Mouse (Mus musculus): ENCODE data around the gene Irgc1. TPM values are rescaled to one million over a fixed set of nuclear protein-coding genes. Genes with fewer than 3 reads are reported as not detected.

Irgc1 gene
- total and polyA plus RNA-seq, 3 experiments: not detected

DNA sequence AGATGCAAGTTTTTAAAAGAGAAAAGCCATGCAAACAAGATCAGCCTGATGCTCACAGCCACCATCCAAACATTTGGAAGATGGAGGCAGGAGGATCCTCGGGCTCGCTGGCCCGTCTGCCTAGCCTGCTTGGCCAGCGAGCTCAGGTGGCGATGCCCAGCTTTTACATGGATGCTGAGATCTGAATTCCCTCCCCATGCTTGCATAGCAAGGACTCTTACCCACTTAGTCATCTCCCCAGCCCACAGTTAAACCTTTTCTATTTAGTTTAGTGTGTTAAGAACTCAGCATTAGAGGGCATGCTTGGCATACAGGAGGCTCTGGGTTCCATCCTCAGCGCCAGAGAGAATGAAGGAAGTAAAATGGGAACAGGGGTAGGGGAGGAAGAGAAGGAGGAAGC is 12.9 kb downstream of the Irgc1 start:
- TF ChIP-seq USF2 (IDR thresholded peaks at IDR 0.05; ENCODE audit: borderline replicate concordance in 1 of 2, insufficient read depth in 1 of 2, low read depth in 1 of 2, low read length in 2 of 2): no peak
- Histone ChIP-seq H3K4me1 (ENCODE audit: control insufficient read depth in 1 of 2, insufficient read depth in 2 of 2, low read length in 2 of 2) (peaks cover 0 to 8% of the 10 kb centered on the region in 2 experiments; a peak in 3 of 4 replicates), H3K79me2 (ENCODE audit: control insufficient read depth, insufficient read depth, low read length, poor library complexity) (no peaks in the 10 kb centered on the region), H3K4me3 (ENCODE audit: control insufficient read depth in 1 of 2, insufficient read depth in 1 of 2, low read depth in 2 of 2, low read length in 2 of 2) (no peak overlapping the region), H3K36me3 (ENCODE audit: control insufficient read depth in 1 of 2, insufficient read depth in 2 of 2, low read length in 2 of 2) (peaks cover 0 to 7% of the 10 kb centered on the region in 2 experiments; a peak in 2 of 4 replicates), H3K9me3 (replicated peaks; ENCODE audit: insufficient read depth, low read length) (no peaks in the 10 kb centered on the region), H3K27me3 (ENCODE audit: control insufficient read depth in 1 of 2, insufficient read depth in 2 of 2, low read length in 2 of 2) (no peaks in the 10 kb centered on the region), H3K27ac (ENCODE audit: control insufficient read depth, low read depth, low read length) (no peak overlapping the region), H3K9ac (ENCODE audit: control insufficient read depth, low read depth, low read length, poor library complexity, severe bottlenecking) (no peak overlapping the region)
- DNase-seq (ENCODE audit: low read depth, low spot score): no peak

- Histone ChIP-seq H3K9me3 (replicated peaks; ENCODE audit: insufficient read depth, low read length) (no peaks in the 10 kb centered on the region), H3K36me3 (ENCODE audit: control insufficient read depth in 1 of 2, insufficient read depth in 2 of 2, low read length in 2 of 2) (peaks cover 0 to 7% of the 10 kb centered on the region in 2 experiments; a peak in 2 of 4 replicates), H3K27ac (ENCODE audit: control insufficient read depth, low read depth, low read length) (no peak overlapping the region), H3K4me1 (ENCODE audit: control insufficient read depth in 1 of 2, insufficient read depth in 2 of 2, low read length in 2 of 2) (peaks cover 0 to 8% of the 10 kb centered on the region in 2 experiments; a peak in 3 of 4 replicates), H3K27me3 (ENCODE audit: control insufficient read depth in 1 of 2, insufficient read depth in 2 of 2, low read length in 2 of 2) (no peaks in the 10 kb centered on the region), H3K79me2 (ENCODE audit: control insufficient read depth, insufficient read depth, low read length, poor library complexity) (no peaks in the 10 kb centered on the region), H3K9ac (ENCODE audit: control insufficient read depth, low read depth, low read length, poor library complexity, severe bottlenecking) (no peak overlapping the region), H3K4me3 (ENCODE audit: control insufficient read depth in 1 of 2, insufficient read depth in 1 of 2, low read depth in 2 of 2, low read length in 2 of 2) (no peak overlapping the region)
- TF ChIP-seq NELFE (IDR thresholded peaks at IDR 0.05; ENCODE audit: low read depth, low read length) (no peak), MEF2A (IDR thresholded peaks at IDR 0.05; ENCODE audit: extremely low read depth, insufficient replicate concordance, low read depth, low read length, poor library complexity, severe bottlenecking) (no peak), CTCF (IDR thresholded peaks at IDR 0.05 in 2 of 3, conservative IDR thresholded peaks at IDR 0.05 in 1 of 3; ENCODE audit: control insufficient read depth in 1 of 3, insufficient read depth in 1 of 3, low read depth in 2 of 3, low read length in 3 of 3, poor library complexity in 1 of 3, severe bottlenecking in 1 of 3) (no peak), NRF1 (IDR thresholded peaks at IDR 0.05; ENCODE audit: insufficient read depth, low read depth, low read length, poor library complexity, severe bottlenecking) (no peak), POLR2A (IDR thresholded peaks at IDR 0.05; ENCODE audit: control insufficient read depth in 1 of 2, insufficient read depth in 1 of 2, low read depth in 1 of 2, low read length in 2 of 2, poor library complexity in 1 of 2) (no peak), TCF12 (IDR thresholded peaks at IDR 0.05; ENCODE audit: low read depth, low read length) (no peak), MXI1 (IDR thresholded peaks at IDR 0.05; ENCODE audit: low read depth, low read length) (no peak), KAT2A (conservative IDR thresholded peaks at IDR 0.05; ENCODE audit: low read depth, low read length) (no peak), CHD1 (IDR thresholded peaks at IDR 0.05; ENCODE audit: low read depth, low read length) (no peak)
- no peak for DNase-seq (ENCODE audit: low read depth, low spot score)
Measured at GRCm38 (mm10) chr7:24437981-24438380, 14.1 kb downstream of the Irgc1 start.

DNA sequence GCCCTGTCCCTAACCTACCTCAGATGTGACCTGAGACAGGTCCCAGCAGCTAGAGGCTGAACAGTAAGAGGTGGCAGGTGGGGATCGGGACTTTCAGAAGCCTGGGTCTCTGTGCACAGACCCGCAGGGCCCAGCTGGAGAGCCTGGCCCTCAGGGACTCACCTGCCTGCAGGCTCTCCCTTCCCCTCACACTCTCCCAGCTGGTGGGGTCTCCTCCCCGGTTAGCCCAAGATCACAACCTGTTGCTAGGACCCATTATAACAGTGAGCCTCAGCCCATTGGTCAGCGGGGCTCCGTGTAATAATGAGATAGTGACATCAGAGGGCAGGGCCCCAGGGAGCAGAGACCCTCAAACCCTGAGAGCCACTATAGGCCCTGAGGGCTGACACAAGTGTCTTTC is 16.8 kb downstream of the Irgc1 start:
- Histone ChIP-seq H3K27me3 (ENCODE audit: control insufficient read depth in 1 of 2, insufficient read depth in 2 of 2, low read length in 2 of 2) (no peaks in the 10 kb centered on the region), H3K4me1 (ENCODE audit: control insufficient read depth in 1 of 2, insufficient read depth in 2 of 2, low read length in 2 of 2) (peaks cover 0 to 5% of the 10 kb centered on the region in 2 experiments; a peak in 3 of 4 replicates), H3K9me3 (replicated peaks; ENCODE audit: insufficient read depth, low read length) (no peaks in the 10 kb centered on the region), H3K9ac (ENCODE audit: control insufficient read depth, low read depth, low read length, poor library complexity, severe bottlenecking) (no peak overlapping the region), H3K27ac (ENCODE audit: control insufficient read depth, low read depth, low read length) (no peak overlapping the region), H3K79me2 (ENCODE audit: control insufficient read depth, insufficient read depth, low read length, poor library complexity) (no peaks in the 10 kb centered on the region), H3K36me3 (ENCODE audit: control insufficient read depth in 1 of 2, insufficient read depth in 2 of 2, low read length in 2 of 2) (peaks cover 0 to 6% of the 10 kb centered on the region in 2 experiments; a peak in 2 of 4 replicates), H3K4me3 (ENCODE audit: control insufficient read depth in 1 of 2, insufficient read depth in 1 of 2, low read depth in 2 of 2, low read length in 2 of 2) (no peak overlapping the region)
- TF ChIP-seq BHLHE40 (IDR thresholded peaks at IDR 0.05; ENCODE audit: borderline replicate concordance, low read depth, low read length) (no peak), ETS1 (IDR thresholded peaks at IDR 0.05; ENCODE audit: low read depth, low read length) (no peak), TCF12 (IDR thresholded peaks at IDR 0.05; ENCODE audit: low read depth, low read length) (no peak), SMC3 (IDR thresholded peaks at IDR 0.05; ENCODE audit: low read depth, low read length) (no peak), POLR2AphosphoS2 (IDR thresholded peaks at IDR 0.05; ENCODE audit: low read length) (no peak), NRF1 (IDR thresholded peaks at IDR 0.05; ENCODE audit: insufficient read depth, low read depth, low read length, poor library complexity, severe bottlenecking) (no peak), EP300 (IDR thresholded peaks at IDR 0.05; ENCODE audit: low read depth in 1 of 2, low read length in 2 of 2) (no peak), CHD1 (IDR thresholded peaks at IDR 0.05; ENCODE audit: low read depth, low read length) (no peak), GABPA (IDR thresholded peaks at IDR 0.05; ENCODE audit: low read depth, low read length) (no peak), RAD21 (IDR thresholded peaks at IDR 0.05; ENCODE audit: low read depth, low read length) (no peak), HCFC1 (IDR thresholded peaks at IDR 0.05; ENCODE audit: low read depth, low read length) (no peak), UBTF (IDR thresholded peaks at IDR 0.05; ENCODE audit: borderline replicate concordance, insufficient read depth, low read depth, low read length) (no peak), MEF2A (IDR thresholded peaks at IDR 0.05; ENCODE audit: extremely low read depth, insufficient replicate concordance, low read depth, low read length, poor library complexity, severe bottlenecking) (no peak), E2F4 (IDR thresholded peaks at IDR 0.05; ENCODE audit: borderline replicate concordance, low read depth, low read length) (no peak), KAT2A (conservative IDR thresholded peaks at IDR 0.05; ENCODE audit: low read depth, low read length) (no peak), ZKSCAN1 (IDR thresholded peaks at IDR 0.05; ENCODE audit: low read depth, low read length) (no peak), MAZ (IDR thresholded peaks at IDR 0.05; ENCODE audit: low read depth, low read length) (no peak), CHD2 (IDR thresholded peaks at IDR 0.05; ENCODE audit: low read length) (no peak)
- DNase-seq (ENCODE audit: low read depth, low spot score): no peak

All from MEL (cell line).